7 mouse cellular contexts compared by ENCODE assay signal in the genomic region with DNA sequence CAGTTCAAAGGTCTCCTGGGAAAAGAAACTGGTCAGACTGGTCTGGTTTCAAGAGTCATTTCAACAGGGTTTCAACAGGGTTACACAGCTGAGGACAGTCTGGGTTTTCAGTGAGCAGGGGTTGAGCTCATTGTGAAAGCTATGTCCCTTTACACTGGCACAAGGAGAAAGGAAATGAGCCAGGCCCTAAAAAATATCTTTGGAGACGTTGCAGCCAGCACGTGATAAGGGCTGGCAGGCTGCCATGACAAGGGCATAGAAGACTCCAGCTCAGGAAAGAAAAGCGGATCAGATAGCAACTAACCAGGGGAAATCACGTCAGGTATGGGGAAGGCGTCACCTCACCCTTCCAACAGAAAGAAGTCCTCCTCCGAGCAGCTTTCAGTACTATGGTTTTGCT. TPM values are rescaled to one million over a fixed set of nuclear protein-coding genes. Genes with fewer than 3 reads are reported as not detected.
DNase-seq lines count a peak whose midpoint lies in the region; ATAC-seq and TF ChIP-seq lines count a peak whose summit lies in the region.

No protein-coding gene starts in this region.

- H3ac ChIP-seq in C2C12 (ENCODE audit: control insufficient read depth, insufficient read length, low read depth), result no peak overlapping the region

- no peak for TF ChIP-seq CTCF in C2C12 (IDR thresholded peaks at IDR 0.05; ENCODE audit: control insufficient read depth, insufficient read depth, insufficient read length)
- TF ChIP-seq CTCF in MEL (IDR thresholded peaks at IDR 0.05 in 2 of 3, conservative IDR thresholded peaks at IDR 0.05 in 1 of 3; ENCODE audit: control insufficient read depth in 1 of 3, insufficient read depth in 1 of 3, low read depth in 2 of 3, low read length in 3 of 3, poor library complexity in 1 of 3, severe bottlenecking in 1 of 3), result no peak
- no peak for TF ChIP-seq CTCF in lung, embryonic 14.5 days (IDR thresholded peaks at IDR 0.05; ENCODE audit: low read depth)

- peak overlapping the region; percentile 41 for H3K4me2 ChIP-seq in intestine, embryonic 15.5 days (replicated peaks)
- H3K4me2 ChIP-seq in lung, embryonic 14.5 days, result peak overlapping the region; percentile 33

- H3K79me3 ChIP-seq in C2C12 (ENCODE audit: low read depth), result no peaks in the 10 kb centered on the region

- WGBS in intestine, embryonic 15.5 days, result 33% methylated on average over 6 of the region's 6 CpGs
- 19% methylated on average over 6 of the region's 6 CpGs for WGBS in lung, embryonic 14.5 days

- peak; percentile 84 for ATAC-seq in intestine, embryonic 15.5 days
- ATAC-seq in lung, embryonic 14.5 days (ENCODE audit: insufficient read depth), result peak; percentile 87

- peak; percentile 94 for DNase-seq in MEL (ENCODE audit: low read depth, low spot score)
- DNase-seq in fat pad, adult 2 months (ENCODE audit: extremely low read depth, low read depth, low spot score), result peak; percentile 71
- peak; percentile 87 for DNase-seq in lung, embryonic 14.5 days
- peak; percentile 68 for DNase-seq in urinary bladder, postnatal 25 days (ENCODE audit: low spot score)
- DNase-seq in frontal cortex, postnatal 25 days (ENCODE audit: low spot score in 2 of 2), result no peak

- H3K9me3 ChIP-seq in MEL (replicated peaks; ENCODE audit: insufficient read depth, low read length), result no peaks in the 10 kb centered on the region
- H3K9me3 ChIP-seq in intestine, embryonic 15.5 days, result no peaks in the 10 kb centered on the region
- H3K9me3 ChIP-seq in lung, embryonic 14.5 days (ENCODE audit: low read depth, low read length), result no peaks in the 10 kb centered on the region

- no peak for TF ChIP-seq RAD21 in MEL (IDR thresholded peaks at IDR 0.05; ENCODE audit: low read depth, low read length)

- no peak overlapping the region for H3K4me3 ChIP-seq in C2C12 (ENCODE audit: insufficient read depth, poor library complexity, severe bottlenecking)
- H3K4me3 ChIP-seq in MEL (ENCODE audit: control insufficient read depth in 1 of 2, insufficient read depth in 1 of 2, low read depth in 2 of 2, low read length in 2 of 2), result peak overlapping the region; percentile 45 to 48
- no peak overlapping the region for H3K4me3 ChIP-seq in intestine, embryonic 15.5 days (replicated peaks)
- H3K4me3 ChIP-seq in lung, embryonic 14.5 days (ENCODE audit: low read depth, low read length), result no peak overlapping the region

- H3K79me2 ChIP-seq in C2C12 (ENCODE audit: control insufficient read depth, insufficient read depth), result no peaks in the 10 kb centered on the region
- H3K79me2 ChIP-seq in MEL (ENCODE audit: control insufficient read depth, insufficient read depth, low read length, poor library complexity), result no peaks in the 10 kb centered on the region

- H3K27me3 ChIP-seq in C2C12 (ENCODE audit: control insufficient read depth, insufficient read depth, insufficient read length) (no peaks in the 10 kb centered on the region), MEL (ENCODE audit: control insufficient read depth in 1 of 2, insufficient read depth in 2 of 2, low read length in 2 of 2) (no peaks in the 10 kb centered on the region)
- H3K27me3 ChIP-seq in intestine, embryonic 15.5 days (replicated peaks), result no peaks in the 10 kb centered on the region
- H3K27me3 ChIP-seq in lung, embryonic 14.5 days (ENCODE audit: insufficient read depth, low read length), result no peaks in the 10 kb centered on the region

- peak overlapping the region; percentile 66 for H3K9ac ChIP-seq in MEL (ENCODE audit: control insufficient read depth, low read depth, low read length, poor library complexity, severe bottlenecking)
- H3K9ac ChIP-seq in intestine, embryonic 15.5 days, result no peak overlapping the region
- H3K9ac ChIP-seq in lung, embryonic 14.5 days, result no peak overlapping the region

- TF ChIP-seq POLR2A in MEL (IDR thresholded peaks at IDR 0.05; ENCODE audit: control insufficient read depth in 1 of 2, insufficient read depth in 1 of 2, low read depth in 1 of 2, low read length in 2 of 2, poor library complexity in 1 of 2), result peak in 1 of 2 experiments; percentile 44; a peak in 1 of 4 replicates

- peaks cover 10 to 28% of the 10 kb centered on the region in 2 experiments for H3K4me1 ChIP-seq in MEL (ENCODE audit: control insufficient read depth in 1 of 2, insufficient read depth in 2 of 2, low read length in 2 of 2)
- peaks cover 15% of the 10 kb centered on the region for H3K4me1 ChIP-seq in intestine, embryonic 15.5 days (replicated peaks)
- H3K4me1 ChIP-seq in lung, embryonic 14.5 days (ENCODE audit: insufficient read depth), result peaks cover 8% of the 10 kb centered on the region

- no peaks in the 10 kb centered on the region for H3K36me3 ChIP-seq in C2C12 (ENCODE audit: control insufficient read depth, insufficient read depth)
- peaks cover 0 to 22% of the 10 kb centered on the region in 2 experiments; a peak in 2 of 4 replicates for H3K36me3 ChIP-seq in MEL (ENCODE audit: control insufficient read depth in 1 of 2, insufficient read depth in 2 of 2, low read length in 2 of 2)
- no peaks in the 10 kb centered on the region for H3K36me3 ChIP-seq in intestine, embryonic 15.5 days
- no peaks in the 10 kb centered on the region for H3K36me3 ChIP-seq in lung, embryonic 14.5 days (ENCODE audit: insufficient read depth)

- TF ChIP-seq EP300 in MEL (IDR thresholded peaks at IDR 0.05; ENCODE audit: low read depth in 1 of 2, low read length in 2 of 2), result peak; percentile 80 to 88

- peak overlapping the region; percentile 97 for H3K27ac ChIP-seq in MEL (ENCODE audit: control insufficient read depth, low read depth, low read length)
- peak overlapping the region; percentile 81 for H3K27ac ChIP-seq in intestine, embryonic 15.5 days
- H3K27ac ChIP-seq in lung, embryonic 14.5 days (ENCODE audit: low read depth), result peak overlapping the region; percentile 66

TF ChIP-seq in C2C12, 6 proteins besides CTCF, POLR2A, EP300 and RAD21:
- TF ChIP-seq CEBPB (IDR thresholded peaks at IDR 0.05; ENCODE audit: low read depth), result peak; percentile 53
- peak; percentile 96 for TF ChIP-seq USF1 (IDR thresholded peaks at IDR 0.05; ENCODE audit: low read depth)
- no peak for TF ChIP-seq MYOG (IDR thresholded peaks at IDR 0.05; ENCODE audit: control insufficient read depth, extremely low read depth, insufficient read length)
- peak; percentile 61 for TF ChIP-seq MAX (IDR thresholded peaks at IDR 0.05)
- TF ChIP-seq FOSL1 (IDR thresholded peaks at IDR 0.05; ENCODE audit: insufficient read depth, low read length, poor library complexity, severe bottlenecking), result no peak
- no peak for TF ChIP-seq MYOD1 (IDR thresholded peaks at IDR 0.05; ENCODE audit: control insufficient read depth, insufficient read length, low read depth)

TF ChIP-seq in MEL, 35 proteins besides CTCF, POLR2A, EP300 and RAD21 (continues in another document):
- TF ChIP-seq RCOR1 (IDR thresholded peaks at IDR 0.05; ENCODE audit: low read depth, low read length) (peak; percentile 93), BHLHE40 (IDR thresholded peaks at IDR 0.05; ENCODE audit: borderline replicate concordance, low read depth, low read length) (peak; percentile 99), POLR2AphosphoS5 (IDR thresholded peaks at IDR 0.05; ENCODE audit: borderline replicate concordance, low read depth, low read length) (no peak), TAL1 (IDR thresholded peaks at IDR 0.05; ENCODE audit: low read length) (no peak), ZKSCAN1 (IDR thresholded peaks at IDR 0.05; ENCODE audit: low read depth, low read length) (no peak), NRF1 (IDR thresholded peaks at IDR 0.05; ENCODE audit: insufficient read depth, low read depth, low read length, poor library complexity, severe bottlenecking) (no peak), E2F4 (IDR thresholded peaks at IDR 0.05; ENCODE audit: borderline replicate concordance, low read depth, low read length) (no peak), TBP (IDR thresholded peaks at IDR 0.05; ENCODE audit: low read depth, low read length) (peak; percentile 65; the same call in 1 of the 2 replicates), SMC3 (IDR thresholded peaks at IDR 0.05; ENCODE audit: low read depth, low read length) (no peak), ZMIZ1 (IDR thresholded peaks at IDR 0.05; ENCODE audit: low read depth, low read length) (no peak), ZNF384 (IDR thresholded peaks at IDR 0.05; ENCODE audit: low read depth, low read length) (0 out of 2 replicates have a peak, but pooled peaks have one; percentile 21), JUND (IDR thresholded peaks at IDR 0.05; ENCODE audit: low read depth, low read length) (no peak; the same call in 1 of the 2 replicates), ZC3H11A (IDR thresholded peaks at IDR 0.05; ENCODE audit: low read depth, low read length) (no peak), TCF12 (IDR thresholded peaks at IDR 0.05; ENCODE audit: low read depth, low read length) (peak; percentile 67; the same call in 1 of the 2 replicates), GATA1 (IDR thresholded peaks at IDR 0.05; ENCODE audit: low read depth, low read length) (peak; percentile 94), SIN3A (IDR thresholded peaks at IDR 0.05; ENCODE audit: low read length) (no peak; the same call in none of the 2 replicates), CHD2 (IDR thresholded peaks at IDR 0.05; ENCODE audit: low read length) (no peak), MEF2A (IDR thresholded peaks at IDR 0.05; ENCODE audit: extremely low read depth, insufficient replicate concordance, low read depth, low read length, poor library complexity, severe bottlenecking) (no peak), GABPA (IDR thresholded peaks at IDR 0.05; ENCODE audit: low read depth, low read length) (no peak), USF1 (IDR thresholded peaks at IDR 0.05; ENCODE audit: low read depth, low read length) (peak; percentile 95), POLR2AphosphoS2 (IDR thresholded peaks at IDR 0.05; ENCODE audit: low read length) (peak; percentile 53; the same call in 1 of the 2 replicates), MAFK (IDR thresholded peaks at IDR 0.05; ENCODE audit: borderline replicate concordance, low read depth, low read length) (no peak), HCFC1 (IDR thresholded peaks at IDR 0.05; ENCODE audit: low read depth, low read length) (0 out of 2 replicates have a peak, but pooled peaks have one; percentile 38), UBTF (IDR thresholded peaks at IDR 0.05; ENCODE audit: borderline replicate concordance, insufficient read depth, low read depth, low read length) (no peak), MAX (IDR thresholded peaks at IDR 0.05; ENCODE audit: low read length) (peak; percentile 92), MYC (IDR thresholded peaks at IDR 0.05; ENCODE audit: low read depth, low read length) (peak; percentile 57; the same call in 1 of the 2 replicates)

RNA-seq across cellular contexts. Expression of gene Gipc2, which starts 43.9 kb away (rescaled TPM):
- polyA plus RNA-seq in C2C12 (2012; fragmentation: generic; extraction: Trizol) (1.2 TPM), MEL (2012; ENCODE audit: insufficient read depth in 1 of 2, insufficient read length in 2 of 2, low read depth in 1 of 2, low replicate concordance in 2 of 2, missing spikeins in 1 of 2) (under 1 TPM in 1 of 2 experiments, not detected in 1; 0.78 TPM)
- 0.27 and 0.62 TPM in 2 replicates for total RNA-seq in MEL (2012; rRNA removed)
- 171 and 172 TPM in 2 replicates for polyA plus RNA-seq in intestine, embryonic 15.5 days (2015; fragmentation: Nextera tagmentation; extraction: Ambion mirVana)
- 4.3 and 6.8 TPM in 2 replicates for polyA plus RNA-seq in lung, embryonic 14.5 days (2014; fragmentation: Nextera tagmentation; extraction: Ambion mirVana)

Comparison
In these comparisons a context has a peak if more than half of its experiments do, and no peak if none do; other contexts are left out.
1. H3K4me3 ChIP-seq: peak in MEL (2 of 2); none in C2C12 (single experiment), intestine, embryonic 15.5 days (single experiment) and lung, embryonic 14.5 days (single experiment).
2. DNase-seq: peak in MEL (single experiment), fat pad, adult 2 months (single experiment), lung, embryonic 14.5 days (single experiment) and urinary bladder, postnatal 25 days (single experiment); none in frontal cortex, postnatal 25 days (0 of 2).
3. RNA of gene Gipc2, which starts 43.9 kb away (polyA plus RNA-seq): 171 to 172 TPM in intestine, embryonic 15.5 days; 4.3 to 6.8 TPM in lung, embryonic 14.5 days, 1.2 TPM in C2C12 (single experiment) and 0.78 TPM in MEL; every median in the first group is over 10 times any median in the second.
4. Peak in every context shown above with its lines, with median percentiles within 50 percentile points of each other: H3K27ac ChIP-seq.